In the genomic region with DNA sequence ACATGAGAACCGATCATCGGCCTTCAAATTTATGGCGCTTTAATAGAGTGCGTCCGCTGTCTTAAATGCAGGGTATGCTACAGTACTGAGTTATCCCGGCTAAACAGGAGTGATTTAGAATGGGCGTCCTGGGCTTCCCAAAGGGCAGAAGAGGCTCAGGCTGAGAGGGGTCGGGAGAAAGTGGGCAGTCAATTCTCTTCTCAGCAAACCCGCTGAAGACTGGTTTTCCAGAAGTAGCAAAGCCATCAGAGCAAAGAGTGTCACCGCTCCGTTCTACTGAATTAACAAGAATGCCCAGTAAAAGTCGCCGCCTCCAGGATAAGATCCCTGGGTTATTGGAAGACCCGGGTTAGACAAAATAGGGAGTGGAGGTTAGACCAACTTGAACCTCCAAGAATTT, we compare ENCODE assay signal across 13 mouse cellular contexts. TPM values are rescaled to one million over a fixed set of nuclear protein-coding genes. Genes with fewer than 3 reads are reported as not detected.
DNase-seq lines count a peak whose midpoint lies in the region; ATAC-seq and TF ChIP-seq lines count a peak whose summit lies in the region.
"Had no signal": no experiment of that assay in that cellular context is flagged by ENCODE, and none has a peak within 500 bp of the region (broad histone marks: within the 10 kb centered on the region; RNA-seq: fewer than 3 reads in every experiment).

No protein-coding gene starts in this region.

- TF ChIP-seq CTCF in lung, embryonic 14.5 days (IDR thresholded peaks at IDR 0.05; ENCODE audit: low read depth): no peak

- H3K4me3 ChIP-seq in lung, embryonic 14.5 days (ENCODE audit: low read depth, low read length): no peak overlapping the region
- H3K4me3 ChIP-seq in embryonic facial prominence, embryonic 14.5 days (ENCODE audit: low read depth, low read length): no peak overlapping the region; the same call in 1 of the 2 replicates
- H3K4me3 ChIP-seq in hindbrain, embryonic 16.5 days (ENCODE audit: low read length): peak overlapping the region; percentile 42
- peak overlapping the region; percentile 38 for H3K4me3 ChIP-seq in neural tube, embryonic 13.5 days
- H3K4me3 ChIP-seq in forebrain, embryonic 13.5 days: no peak overlapping the region
- H3K4me3 ChIP-seq: midbrain, embryonic 10.5 days had no signal

- no peak overlapping the region for H3K9ac ChIP-seq in lung, embryonic 14.5 days
- peak overlapping the region; percentile 2; the same call in 1 of the 2 replicates for H3K9ac ChIP-seq in embryonic facial prominence, embryonic 14.5 days (ENCODE audit: low read depth, low read length)
- peak overlapping the region; percentile 68 for H3K9ac ChIP-seq in hindbrain, embryonic 16.5 days (ENCODE audit: low read depth, low read length)
- H3K9ac ChIP-seq in neural tube, embryonic 13.5 days: peak overlapping the region; percentile 86
- no peak overlapping the region for H3K9ac ChIP-seq in forebrain, embryonic 13.5 days

- peak overlapping the region; percentile 32; the same call in 1 of the 2 replicates for H3K4me2 ChIP-seq in lung, embryonic 14.5 days
- peak overlapping the region; percentile 37 for H3K4me2 ChIP-seq in embryonic facial prominence, embryonic 14.5 days (ENCODE audit: low read depth, low read length)
- peak overlapping the region; percentile 67 for H3K4me2 ChIP-seq in hindbrain, embryonic 16.5 days (ENCODE audit: low read length)
- H3K4me2 ChIP-seq in neural tube, embryonic 13.5 days: peak overlapping the region; percentile 68
- H3K4me2 ChIP-seq in forebrain, embryonic 13.5 days: no peak overlapping the region

- 2% methylated on average over 14 of the region's 14 CpGs for WGBS in lung, embryonic 14.5 days
- WGBS in embryonic facial prominence, embryonic 14.5 days: 4% methylated on average over 14 of the region's 14 CpGs
- 3% methylated on average over 14 of the region's 14 CpGs for WGBS in hindbrain, embryonic 16.5 days
- WGBS in neural tube, embryonic 13.5 days: under 1% methylated on average over 14 of the region's 14 CpGs
- 2% methylated on average over 14 of the region's 14 CpGs for WGBS in forebrain, embryonic 13.5 days

- ATAC-seq in lung, embryonic 14.5 days (ENCODE audit: insufficient read depth): no peak
- no peak for ATAC-seq in embryonic facial prominence, embryonic 14.5 days (ENCODE audit: low read depth)
- ATAC-seq in hindbrain, embryonic 16.5 days: no peak
- ATAC-seq in neural tube, embryonic 13.5 days (ENCODE audit: low read depth): no peak
- ATAC-seq in forebrain, embryonic 13.5 days: no peak
- ATAC-seq: lung, postnatal 0 days had no signal

- no peaks in the 10 kb centered on the region for H3K36me3 ChIP-seq in lung, embryonic 14.5 days (ENCODE audit: insufficient read depth)
- H3K36me3 ChIP-seq in embryonic facial prominence, embryonic 14.5 days (ENCODE audit: control insufficient read depth, insufficient read depth, low read length): no peaks in the 10 kb centered on the region
- H3K36me3 ChIP-seq in hindbrain, embryonic 16.5 days (ENCODE audit: control insufficient read depth, insufficient read depth, low read length): no peaks in the 10 kb centered on the region
- H3K36me3 ChIP-seq in neural tube, embryonic 13.5 days: peaks cover 21% of the 10 kb centered on the region
- H3K36me3 ChIP-seq in forebrain, embryonic 13.5 days (ENCODE audit: poor library complexity, severe bottlenecking): no peaks in the 10 kb centered on the region
- H3K36me3 ChIP-seq: midbrain, embryonic 10.5 days had no signal

- H3K27me3 ChIP-seq in lung, embryonic 14.5 days (ENCODE audit: insufficient read depth, low read length): peaks cover 98% of the 10 kb centered on the region
- peaks cover 98% of the 10 kb centered on the region for H3K27me3 ChIP-seq in embryonic facial prominence, embryonic 14.5 days (replicated peaks; ENCODE audit: control insufficient read depth, insufficient read depth, low read length)
- peaks cover 49% of the 10 kb centered on the region for H3K27me3 ChIP-seq in hindbrain, embryonic 16.5 days (replicated peaks; ENCODE audit: control insufficient read depth, insufficient read depth, low read length)
- no peaks in the 10 kb centered on the region for H3K27me3 ChIP-seq in neural tube, embryonic 13.5 days
- peaks cover 99% of the 10 kb centered on the region for H3K27me3 ChIP-seq in forebrain, embryonic 13.5 days

- H3K9me3 ChIP-seq in lung, embryonic 14.5 days (ENCODE audit: low read depth, low read length): no peaks in the 10 kb centered on the region
- no peaks in the 10 kb centered on the region for H3K9me3 ChIP-seq in embryonic facial prominence, embryonic 14.5 days (ENCODE audit: control insufficient read depth, low read length)
- H3K9me3 ChIP-seq in hindbrain, embryonic 16.5 days (ENCODE audit: control insufficient read depth, low read length): no peaks in the 10 kb centered on the region
- no peaks in the 10 kb centered on the region for H3K9me3 ChIP-seq in neural tube, embryonic 13.5 days
- no peaks in the 10 kb centered on the region for H3K9me3 ChIP-seq in forebrain, embryonic 13.5 days (replicated peaks)
- H3K9me3 ChIP-seq: midbrain, embryonic 10.5 days had no signal

- no peak overlapping the region for H3K27ac ChIP-seq in lung, embryonic 14.5 days (ENCODE audit: low read depth)
- H3K27ac ChIP-seq in embryonic facial prominence, embryonic 14.5 days (replicated peaks; ENCODE audit: low read depth, low read length): no peak overlapping the region
- H3K27ac ChIP-seq in hindbrain, embryonic 16.5 days (ENCODE audit: low read depth, low read length): peak overlapping the region; percentile 88
- H3K27ac ChIP-seq in neural tube, embryonic 13.5 days (replicated peaks): peak overlapping the region; percentile 99
- no peak overlapping the region for H3K27ac ChIP-seq in forebrain, embryonic 13.5 days
- H3K27ac ChIP-seq: midbrain, embryonic 10.5 days had no signal

- H3K4me1 ChIP-seq in lung, embryonic 14.5 days (ENCODE audit: insufficient read depth): no peaks in the 10 kb centered on the region
- H3K4me1 ChIP-seq in embryonic facial prominence, embryonic 14.5 days (ENCODE audit: control insufficient read depth, insufficient read depth, low read length): no peaks in the 10 kb centered on the region; the same call in 1 of the 2 replicates
- H3K4me1 ChIP-seq in hindbrain, embryonic 16.5 days (ENCODE audit: control insufficient read depth, insufficient read depth, low read depth, low read length): no peaks in the 10 kb centered on the region; the same call in 1 of the 2 replicates
- H3K4me1 ChIP-seq in neural tube, embryonic 13.5 days (replicated peaks): peaks cover 90% of the 10 kb centered on the region
- peaks cover 4% of the 10 kb centered on the region; the same call in 1 of the 2 replicates for H3K4me1 ChIP-seq in forebrain, embryonic 13.5 days

- no peak for DNase-seq in lung, embryonic 14.5 days
- DNase-seq in lung, postnatal 4 days: no peak
- DNase-seq in embryonic facial prominence, embryonic 14.5 days (ENCODE audit: low spot score): no peak
- no peak for DNase-seq in natural killer cell, adult 2 months (ENCODE audit: low spot score in 2 of 2)
- DNase-seq in adrenal gland, adult (ENCODE audit: inconsistent age in 2 of 2, low spot score in 1 of 2): no peak
- DNase-seq: cerebellum, adult 2 months; kidney, adult 18-20 months; liver had no signal

RNA-seq across cellular contexts. Expression of a gene that starts 13.3 kb away (rescaled TPM):
- polyA plus RNA-seq in lung, embryonic 14.5 days (2014; fragmentation: Nextera tagmentation; extraction: Ambion mirVana): not detected in 2 replicates
- 0.13 TPM in 1 of 2 replicates, not detected in the other for polyA plus RNA-seq in embryonic facial prominence, embryonic 14.5 days (2014; fragmentation: Nextera tagmentation; extraction: Ambion mirVana)
- 0.45 and 0.72 TPM in 2 replicates for polyA plus RNA-seq in hindbrain, embryonic 16.5 days (2015; fragmentation: Nextera tagmentation; extraction: Ambion mirVana)
- 2.2 and 2.4 TPM in 2 replicates for polyA plus RNA-seq in neural tube, embryonic 13.5 days (2015; fragmentation: Nextera tagmentation; extraction: Ambion mirVana)
- not detected in 2 replicates for polyA plus RNA-seq in forebrain, embryonic 13.5 days (2015; fragmentation: Nextera tagmentation; extraction: Ambion mirVana)
- polyA plus RNA-seq: lung, postnatal 0 days; midbrain, embryonic 10.5 days had no signal

RNA-seq across cellular contexts. Expression of a gene that starts 22.9 kb away (rescaled TPM):
- polyA plus RNA-seq in lung, embryonic 14.5 days (2014; fragmentation: Nextera tagmentation; extraction: Ambion mirVana): 0.09 TPM in 1 of 2 replicates, not detected in the other
- 3.9 and 4.7 TPM in 2 replicates for polyA plus RNA-seq in embryonic facial prominence, embryonic 14.5 days (2014; fragmentation: Nextera tagmentation; extraction: Ambion mirVana)
- 1.1 and 1.3 TPM in 2 replicates for polyA plus RNA-seq in hindbrain, embryonic 16.5 days (2015; fragmentation: Nextera tagmentation; extraction: Ambion mirVana)
- 6.4 and 9.0 TPM in 2 replicates for polyA plus RNA-seq in neural tube, embryonic 13.5 days (2015; fragmentation: Nextera tagmentation; extraction: Ambion mirVana)
- not detected in 2 replicates for polyA plus RNA-seq in forebrain, embryonic 13.5 days (2015; fragmentation: Nextera tagmentation; extraction: Ambion mirVana)
- polyA plus RNA-seq: lung, postnatal 0 days; midbrain, embryonic 10.5 days had no signal

RNA-seq across cellular contexts. Expression of a gene that starts 28.1 kb away (rescaled TPM):
- not detected in 2 replicates for polyA plus RNA-seq in lung, embryonic 14.5 days (2014; fragmentation: Nextera tagmentation; extraction: Ambion mirVana)
- 0.63 and 0.82 TPM in 2 replicates for polyA plus RNA-seq in embryonic facial prominence, embryonic 14.5 days (2014; fragmentation: Nextera tagmentation; extraction: Ambion mirVana)
- polyA plus RNA-seq in hindbrain, embryonic 16.5 days (2015; fragmentation: Nextera tagmentation; extraction: Ambion mirVana): 2.2 and 2.3 TPM in 2 replicates
- polyA plus RNA-seq in neural tube, embryonic 13.5 days (2015; fragmentation: Nextera tagmentation; extraction: Ambion mirVana): 6.9 and 7.2 TPM in 2 replicates
- polyA plus RNA-seq in forebrain, embryonic 13.5 days (2015; fragmentation: Nextera tagmentation; extraction: Ambion mirVana): not detected in 2 replicates
- polyA plus RNA-seq: lung, postnatal 0 days; midbrain, embryonic 10.5 days had no signal

RNA-seq across cellular contexts. Expression of a gene that starts 28.1 kb away (rescaled TPM):
- polyA plus RNA-seq in lung, embryonic 14.5 days (2014; fragmentation: Nextera tagmentation; extraction: Ambion mirVana): not detected in 2 replicates
- polyA plus RNA-seq in embryonic facial prominence, embryonic 14.5 days (2014; fragmentation: Nextera tagmentation; extraction: Ambion mirVana): 3.8 and 4.7 TPM in 2 replicates
- polyA plus RNA-seq in hindbrain, embryonic 16.5 days (2015; fragmentation: Nextera tagmentation; extraction: Ambion mirVana): 43.8 and 48.0 TPM in 2 replicates
- 24.2 and 33.8 TPM in 2 replicates for polyA plus RNA-seq in neural tube, embryonic 13.5 days (2015; fragmentation: Nextera tagmentation; extraction: Ambion mirVana)
- polyA plus RNA-seq in forebrain, embryonic 13.5 days (2015; fragmentation: Nextera tagmentation; extraction: Ambion mirVana): not detected in 2 replicates
- polyA plus RNA-seq: lung, postnatal 0 days had no signal

RNA-seq across cellular contexts. Expression of a gene that starts 35.5 kb away (rescaled TPM):
- polyA plus RNA-seq in lung, embryonic 14.5 days (2014; fragmentation: Nextera tagmentation; extraction: Ambion mirVana): 0.27 and 0.29 TPM in 2 replicates
- 8.7 and 10.3 TPM in 2 replicates for polyA plus RNA-seq in embryonic facial prominence, embryonic 14.5 days (2014; fragmentation: Nextera tagmentation; extraction: Ambion mirVana)
- polyA plus RNA-seq in hindbrain, embryonic 16.5 days (2015; fragmentation: Nextera tagmentation; extraction: Ambion mirVana): 0.66 and 1.1 TPM in 2 replicates
- 17.4 and 22.8 TPM in 2 replicates for polyA plus RNA-seq in neural tube, embryonic 13.5 days (2015; fragmentation: Nextera tagmentation; extraction: Ambion mirVana)
- polyA plus RNA-seq in forebrain, embryonic 13.5 days (2015; fragmentation: Nextera tagmentation; extraction: Ambion mirVana): not detected in 2 replicates
- polyA plus RNA-seq: cerebellum, adult 2 months; midbrain, embryonic 10.5 days had no signal

Comparison
In these comparisons a context has a peak if more than half of its experiments do, and no peak if none do; other contexts are left out.
1. H3K27ac ChIP-seq: peak in hindbrain, embryonic 16.5 days (single experiment) and neural tube, embryonic 13.5 days (single experiment); none in lung, embryonic 14.5 days (single experiment), embryonic facial prominence, embryonic 14.5 days (single experiment) and forebrain, embryonic 13.5 days (single experiment).
2. H3K4me3 ChIP-seq: peak in hindbrain, embryonic 16.5 days (single experiment) and neural tube, embryonic 13.5 days (single experiment); none in lung, embryonic 14.5 days (single experiment), embryonic facial prominence, embryonic 14.5 days (single experiment) and forebrain, embryonic 13.5 days (single experiment).
3. H3K9ac ChIP-seq: peak in embryonic facial prominence, embryonic 14.5 days (single experiment), hindbrain, embryonic 16.5 days (single experiment) and neural tube, embryonic 13.5 days (single experiment); none in lung, embryonic 14.5 days (single experiment) and forebrain, embryonic 13.5 days (single experiment).